Mouse (Mus musculus): ENCODE results near the gene Skida1.
"Not testable (repeated sequence)": the region's sequence is repeated elsewhere in the genome, so short reads cannot be mapped to it uniquely, and the experiment has no call there.

The Skida1 gene

DNA sequence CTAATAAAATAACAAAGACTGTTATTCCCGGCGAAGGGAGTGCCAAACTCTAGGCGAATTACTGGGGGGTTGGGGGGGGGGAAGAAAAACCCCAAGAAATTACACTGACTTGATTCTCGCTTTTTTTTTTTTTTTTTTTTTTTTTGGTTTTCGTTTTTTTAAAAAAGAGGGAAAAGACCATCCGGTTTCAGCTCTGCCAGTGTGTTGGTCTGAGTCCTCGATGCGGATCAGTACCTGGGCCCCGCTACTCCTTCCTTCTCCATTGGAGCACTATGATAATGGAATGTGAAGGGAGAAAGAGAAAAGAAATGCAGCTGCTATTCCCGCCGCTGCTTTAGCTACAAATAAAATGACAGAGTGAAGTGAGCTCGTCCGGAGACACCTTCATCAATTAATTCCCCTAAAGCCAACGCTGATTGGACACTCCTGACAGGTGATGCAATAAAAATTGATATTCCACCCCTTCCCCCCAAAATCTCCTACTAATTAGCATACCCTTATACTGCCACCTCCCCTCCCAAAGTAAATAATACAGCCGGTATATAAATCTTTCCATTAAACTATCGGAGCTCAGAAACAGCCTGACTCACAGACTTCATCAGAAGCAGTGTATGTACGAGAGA is at the start of gene Skida1:
Skida1 (minus strand) TSS at position 599 of the 623 bp plus-strand sequence.
- peak; percentile 43 for DNase-seq (ENCODE audit: low read depth)

DNA sequence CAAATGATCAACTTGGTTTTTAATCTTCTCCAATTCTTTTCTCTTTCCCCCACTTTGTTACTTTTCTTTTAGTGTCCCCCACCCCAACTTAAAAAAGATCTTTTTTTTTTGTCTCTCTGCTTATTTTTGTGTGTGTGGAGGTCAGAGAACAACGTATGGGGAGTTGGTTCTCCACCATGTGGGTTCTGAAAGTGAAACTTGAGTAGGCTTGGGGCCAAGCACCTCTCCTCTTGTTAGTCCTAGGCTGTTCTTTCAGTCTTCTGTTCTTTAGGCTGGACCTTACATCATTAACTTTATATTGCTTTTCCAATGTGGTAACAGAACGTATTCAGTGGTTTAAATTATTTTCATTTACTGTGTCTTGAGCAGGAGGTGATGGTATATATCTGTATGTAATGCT is 47.0 kb upstream of the Skida1 start:
- DNase-seq (ENCODE audit: low read depth): peak; percentile 46

DNA sequence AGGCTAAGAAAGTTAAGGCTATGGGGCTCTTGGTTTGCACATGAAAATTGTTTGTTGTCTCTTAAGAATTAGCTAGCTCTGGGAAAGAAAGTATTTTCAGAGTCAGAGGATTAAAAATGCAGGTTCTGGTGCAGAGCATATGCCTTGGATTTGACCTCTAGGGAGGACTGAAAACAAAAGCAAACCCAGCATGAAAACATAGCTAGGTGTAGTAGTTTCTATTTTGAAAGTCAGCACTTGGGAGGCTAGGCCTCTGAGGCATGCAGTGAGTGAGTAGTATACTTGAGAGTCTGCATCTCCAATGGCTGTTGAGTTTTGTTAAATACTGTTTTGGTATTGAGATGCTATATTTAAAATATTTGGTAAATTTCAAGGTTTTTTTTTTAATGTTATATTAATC is 45.5 kb upstream of the Skida1 start:
- DNase-seq (ENCODE audit: low read depth): peak; percentile 30

DNA sequence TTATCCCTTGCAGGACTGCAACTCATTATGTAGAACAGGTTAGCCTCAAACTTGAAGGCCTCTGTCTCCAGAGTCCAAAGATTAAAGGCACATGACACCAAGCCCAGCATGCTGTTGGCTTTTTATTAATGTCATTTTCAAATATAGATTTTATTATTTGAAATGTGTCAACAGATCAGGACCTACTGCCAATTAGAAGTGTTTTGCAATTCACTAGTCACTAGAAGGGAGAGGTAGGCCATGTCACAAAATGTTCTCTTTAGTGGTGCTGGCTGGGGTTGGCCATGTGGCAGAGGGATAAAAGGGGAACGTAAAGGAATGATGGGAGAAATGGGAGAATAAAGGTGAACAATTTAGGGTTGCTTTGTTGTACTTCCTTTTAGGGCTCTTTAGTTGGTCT is 45.0 kb upstream of the Skida1 start:
- no peak for DNase-seq (ENCODE audit: low read depth)

DNA sequence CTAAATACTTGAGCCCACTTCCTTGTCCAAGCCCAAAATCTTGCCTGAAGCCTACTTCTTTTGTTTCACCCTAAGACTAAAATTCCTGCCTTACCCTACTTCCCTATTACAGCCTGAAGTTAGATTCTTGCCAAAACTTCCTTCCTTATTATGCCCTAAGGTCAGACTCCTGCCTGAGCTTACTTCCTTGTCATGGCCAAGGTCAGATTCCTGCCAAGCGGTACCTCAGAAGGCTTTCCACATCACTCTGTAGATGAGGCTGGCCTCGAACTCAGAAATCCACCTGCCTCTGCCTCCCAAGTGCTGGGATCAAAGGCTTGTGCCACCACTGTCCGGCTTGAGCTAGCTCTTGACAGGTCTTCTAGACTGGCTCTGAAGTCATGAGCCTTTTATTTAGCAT is 38.8 kb upstream of the Skida1 start:
- DNase-seq (ENCODE audit: low read depth): not testable (repeated sequence)

DNA sequence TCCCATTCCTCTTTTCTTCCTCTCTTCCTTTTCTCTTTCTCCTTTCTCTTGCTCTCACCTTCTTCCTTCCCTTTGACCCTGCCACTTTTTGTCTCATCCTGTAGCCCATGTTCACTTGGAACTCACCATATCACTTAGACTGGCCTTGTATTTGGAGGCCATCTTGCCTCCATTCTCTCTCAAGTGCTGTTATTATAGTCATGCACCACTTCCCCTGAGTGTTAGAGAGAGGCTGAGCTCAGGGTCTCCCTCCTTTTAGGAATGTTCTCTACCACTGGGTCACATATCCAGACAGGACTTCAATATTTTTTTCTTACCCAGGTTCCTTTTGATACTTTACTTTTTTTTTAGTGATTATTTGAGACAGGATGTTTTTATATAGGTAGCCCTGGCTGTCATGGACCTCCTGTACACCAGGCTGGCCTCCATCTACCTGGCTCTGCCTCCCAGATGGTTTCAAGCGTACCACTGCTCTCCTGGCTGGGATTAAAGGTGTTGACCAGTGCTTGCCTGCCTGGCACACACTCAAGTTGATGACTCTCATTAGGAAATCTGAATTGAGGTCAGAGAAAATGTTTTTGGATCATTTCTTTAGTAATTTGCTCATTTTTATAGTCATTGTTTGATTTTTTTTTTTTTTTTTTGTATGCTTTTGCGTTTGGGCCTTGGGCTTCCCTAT is 31.5 kb upstream of the Skida1 start:
- no peak for DNase-seq (ENCODE audit: low read depth)

DNA sequence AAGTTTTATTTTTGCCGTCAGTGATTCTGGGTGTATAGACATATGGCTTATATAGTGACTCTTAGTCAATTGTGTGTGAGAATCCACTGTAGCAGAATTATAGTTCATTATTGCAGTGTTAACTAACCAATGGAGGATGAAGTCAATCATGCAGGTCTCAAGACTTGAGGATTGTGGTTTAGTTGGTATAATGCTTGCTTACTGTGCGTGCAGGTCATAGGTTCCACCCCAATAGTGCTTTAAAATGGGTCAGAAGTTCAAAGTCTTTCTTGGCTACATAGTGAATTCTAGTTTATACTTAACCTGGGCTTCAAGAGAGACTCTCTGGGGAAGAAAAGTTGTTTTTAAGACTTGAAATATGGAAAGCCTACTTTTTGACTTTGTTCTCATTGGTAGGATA is 23.1 kb upstream of the Skida1 start:
- no peak for DNase-seq (ENCODE audit: low read depth)

DNA sequence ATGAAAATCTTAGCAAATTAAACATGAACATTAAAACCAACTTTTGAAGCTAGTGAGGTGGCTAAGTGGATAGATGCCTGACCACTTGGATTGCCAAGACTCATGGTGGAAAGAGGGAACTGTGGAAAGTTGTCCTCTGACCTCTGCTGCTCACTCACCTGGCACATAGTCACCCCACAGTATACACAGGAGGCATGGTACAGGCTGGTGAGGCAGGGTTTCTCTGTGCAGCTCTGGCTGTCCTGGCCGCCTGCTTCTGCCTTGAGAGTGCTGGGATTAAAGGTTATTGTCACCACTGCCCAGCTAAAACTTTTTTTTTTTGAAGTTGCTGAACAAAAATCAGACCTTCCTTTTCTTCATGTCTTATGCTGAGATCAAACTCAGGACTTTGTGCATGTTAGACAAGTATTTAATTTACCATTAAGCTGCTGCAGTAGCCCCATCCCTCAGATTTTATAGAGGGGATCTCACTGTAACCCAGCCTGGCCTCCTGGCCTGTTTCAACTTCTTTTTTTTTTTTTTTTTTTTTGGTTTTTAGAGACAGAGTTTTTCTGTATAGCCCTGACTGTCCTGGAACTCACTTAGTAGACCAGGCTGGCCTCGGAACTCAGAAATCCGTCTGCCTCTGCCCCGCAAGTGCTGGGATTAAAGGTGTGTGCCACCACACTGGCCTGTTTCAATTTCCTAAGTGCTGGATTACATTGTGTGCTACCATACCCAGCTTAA is 19.4 kb upstream of the Skida1 start:
- DNase-seq (ENCODE audit: low read depth): no peak

DNA sequence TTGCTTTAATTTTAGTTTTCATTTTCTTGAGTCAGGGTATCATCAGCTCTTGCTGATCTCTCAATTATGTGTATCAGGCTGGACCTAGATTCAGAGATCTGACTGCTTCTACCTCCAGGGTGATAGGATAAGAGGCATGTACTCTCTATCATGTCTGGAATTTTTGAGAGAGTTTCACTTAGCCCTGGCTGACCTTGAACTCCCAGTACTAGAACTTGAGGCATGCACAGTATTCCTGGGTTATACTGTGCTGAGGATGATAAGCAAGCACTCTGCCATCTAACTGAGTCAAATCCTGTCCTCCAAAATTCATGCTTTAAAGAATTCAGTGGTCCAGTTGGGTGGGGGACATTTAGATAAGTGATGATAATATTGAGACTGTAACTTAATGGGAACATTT is 17.6 kb upstream of the Skida1 start:
- no peak for DNase-seq (ENCODE audit: low read depth)

DNA sequence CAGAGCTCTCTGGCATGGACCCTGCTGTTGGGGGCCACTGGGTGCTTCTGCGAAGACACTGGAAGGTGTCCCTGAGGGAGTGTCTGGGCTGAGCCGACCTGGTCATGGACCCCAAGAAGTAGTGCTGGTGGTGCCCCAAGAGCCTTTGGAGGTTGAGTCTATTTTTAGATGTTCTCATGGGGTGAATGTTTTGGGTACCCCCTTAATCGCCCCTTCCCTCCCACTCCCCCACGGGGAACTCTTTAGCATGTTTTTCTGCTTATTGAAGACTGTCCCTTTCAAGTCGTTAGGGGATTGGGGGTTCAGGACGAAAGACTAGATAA is 16.8 kb upstream of the Skida1 start:
- DNase-seq (ENCODE audit: low read depth): no peak

DNA sequence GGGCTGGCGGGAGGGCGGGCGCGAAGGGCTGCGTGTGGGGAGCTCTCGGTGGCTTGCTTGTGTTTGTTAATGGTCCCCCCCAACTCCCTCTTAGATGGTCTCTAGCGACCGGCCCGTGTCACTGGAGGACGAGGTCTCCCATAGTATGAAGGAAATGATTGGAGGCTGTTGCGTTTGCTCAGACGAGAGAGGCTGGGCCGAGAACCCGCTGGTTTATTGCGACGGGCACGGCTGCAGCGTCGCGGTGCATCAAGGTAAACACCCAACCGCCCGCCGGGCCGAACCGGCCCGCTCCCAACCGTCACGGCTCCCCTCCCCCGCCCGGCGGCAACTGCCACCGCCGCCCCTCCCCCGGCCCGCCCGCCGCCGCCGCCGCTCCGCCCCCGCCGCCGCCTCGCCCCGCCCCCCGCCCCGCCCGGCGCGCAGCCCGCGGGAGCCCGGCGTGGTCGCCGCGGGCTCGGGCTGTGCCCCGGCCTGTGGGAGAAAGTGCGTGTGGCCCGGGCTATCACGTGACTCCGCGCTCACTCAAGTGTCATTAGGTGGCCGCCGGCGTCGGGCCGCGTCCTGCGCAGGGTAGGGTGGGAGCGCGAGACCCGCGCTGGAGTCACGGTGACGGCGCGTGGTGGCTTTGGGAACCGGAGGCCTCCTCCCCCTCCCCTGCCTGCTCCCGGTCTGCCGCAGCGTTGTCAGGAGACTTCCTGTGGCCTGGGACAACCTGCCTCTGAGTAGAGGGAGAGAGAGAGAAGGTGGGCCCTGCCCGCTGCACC is 16.3 kb upstream of the Skida1 start:
- DNase-seq (ENCODE audit: low read depth): peak; percentile 82

DNA sequence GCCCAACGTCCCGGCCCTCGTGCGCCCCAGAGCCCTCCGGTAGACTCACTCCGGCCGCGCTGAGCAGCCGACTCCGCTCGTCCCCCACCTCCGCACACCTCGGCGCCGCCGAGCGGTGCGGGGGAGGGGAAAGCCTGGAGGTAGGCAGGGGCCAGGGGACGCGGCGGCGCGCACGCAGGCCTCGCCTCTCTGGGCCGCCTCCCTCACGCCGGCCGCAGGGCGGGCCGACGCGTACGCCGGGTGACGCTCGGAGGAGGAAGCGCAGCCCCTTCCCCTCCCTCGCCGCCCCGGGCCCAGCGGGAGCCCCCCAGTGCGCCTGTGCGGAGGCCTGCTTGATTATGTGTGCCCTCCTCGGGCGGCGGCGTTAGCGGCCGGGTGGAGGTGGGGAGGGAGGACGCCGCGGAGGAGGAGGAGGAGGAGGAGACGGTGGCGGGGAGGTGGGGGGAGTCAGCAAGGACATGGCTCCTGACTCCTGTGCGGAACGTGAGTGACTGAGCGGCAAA is 15.6 kb upstream of the Skida1 start:
- peak; percentile 95 for DNase-seq (ENCODE audit: low read depth)

DNA sequence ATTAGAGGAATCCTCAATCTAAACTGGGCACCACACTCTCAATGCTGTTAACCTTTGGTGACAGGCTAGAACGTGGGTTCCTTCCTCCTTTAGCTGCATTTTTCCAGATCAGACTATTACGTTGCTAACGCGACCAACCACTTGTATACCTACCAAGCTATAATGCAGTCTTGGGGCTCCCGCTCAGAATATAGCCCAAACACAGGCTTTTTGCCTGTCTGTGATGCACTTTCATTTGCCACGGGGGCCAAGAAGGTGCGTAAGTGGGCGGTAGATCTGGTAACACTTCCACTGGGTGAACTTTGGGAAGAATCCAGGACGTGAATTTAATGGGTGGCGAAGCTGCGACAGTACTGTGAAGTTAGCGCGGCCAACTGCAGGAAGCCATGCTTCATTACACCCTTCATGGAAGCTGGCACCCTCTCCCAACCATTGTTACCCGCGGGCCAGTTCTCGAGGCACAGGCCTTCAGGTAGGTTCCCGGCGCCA is 15.0 kb upstream of the Skida1 start:
- peak; percentile 79 for DNase-seq (ENCODE audit: low read depth)

DNA sequence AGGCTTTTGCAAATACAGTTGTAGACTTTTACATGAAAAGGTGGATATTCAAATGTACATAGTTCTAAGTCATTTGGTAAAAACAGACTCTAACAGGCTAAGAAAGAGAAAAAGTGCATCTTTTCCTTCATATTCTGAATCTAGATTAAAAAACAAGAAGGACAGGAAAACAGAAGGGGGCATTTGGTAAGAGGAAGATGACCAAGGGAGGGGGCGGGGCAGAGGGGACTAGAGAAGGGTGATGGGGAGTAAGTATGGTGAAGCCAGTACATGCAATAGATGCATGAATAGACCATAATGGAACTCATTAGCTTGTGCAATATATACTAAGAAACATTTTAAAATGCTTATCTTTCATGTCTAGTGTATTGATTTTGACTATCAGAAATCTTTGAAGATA is 11.5 kb upstream of the Skida1 start:
- DNase-seq (ENCODE audit: low read depth): no peak

DNA sequence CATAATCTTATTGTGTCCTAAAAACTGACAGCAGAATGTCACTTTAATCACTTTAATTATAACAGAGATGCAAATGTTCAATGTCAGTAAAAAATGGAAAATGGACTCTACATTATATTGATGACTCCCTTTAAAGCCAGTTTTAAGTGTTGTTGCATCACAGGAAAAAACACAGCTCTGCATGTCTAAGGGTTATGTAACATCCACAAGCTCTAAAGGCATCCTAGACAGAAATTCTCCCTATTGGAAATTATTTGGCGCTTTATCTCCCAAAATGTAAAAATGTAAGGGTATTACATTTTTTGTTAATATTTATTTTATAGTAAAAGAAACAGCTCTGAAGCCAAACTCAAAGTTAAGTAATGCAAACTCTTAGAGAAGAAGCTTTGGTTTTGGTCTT is 11.0 kb upstream of the Skida1 start:
- no peak for DNase-seq (ENCODE audit: low read depth)

DNA sequence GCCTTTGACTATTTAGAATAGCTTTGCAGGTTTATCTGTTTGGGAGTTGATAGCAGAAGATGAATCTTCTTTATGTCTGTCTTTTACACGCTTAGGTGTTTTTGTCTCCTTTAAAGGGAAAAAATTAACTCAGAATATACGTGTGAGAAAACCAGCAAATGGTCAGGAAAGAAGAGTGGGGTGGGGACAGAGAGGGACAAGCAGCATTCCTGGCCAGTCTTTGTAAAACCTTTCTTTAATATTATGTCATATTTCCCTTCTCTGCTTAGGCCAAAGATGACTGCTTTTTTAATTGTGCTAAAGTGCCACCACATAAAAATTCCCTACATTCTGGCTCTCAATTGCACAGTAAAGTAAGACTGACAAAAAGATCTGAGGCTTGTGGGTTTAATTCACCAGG is 10.2 kb upstream of the Skida1 start:
- no peak for DNase-seq (ENCODE audit: low read depth)

DNA sequence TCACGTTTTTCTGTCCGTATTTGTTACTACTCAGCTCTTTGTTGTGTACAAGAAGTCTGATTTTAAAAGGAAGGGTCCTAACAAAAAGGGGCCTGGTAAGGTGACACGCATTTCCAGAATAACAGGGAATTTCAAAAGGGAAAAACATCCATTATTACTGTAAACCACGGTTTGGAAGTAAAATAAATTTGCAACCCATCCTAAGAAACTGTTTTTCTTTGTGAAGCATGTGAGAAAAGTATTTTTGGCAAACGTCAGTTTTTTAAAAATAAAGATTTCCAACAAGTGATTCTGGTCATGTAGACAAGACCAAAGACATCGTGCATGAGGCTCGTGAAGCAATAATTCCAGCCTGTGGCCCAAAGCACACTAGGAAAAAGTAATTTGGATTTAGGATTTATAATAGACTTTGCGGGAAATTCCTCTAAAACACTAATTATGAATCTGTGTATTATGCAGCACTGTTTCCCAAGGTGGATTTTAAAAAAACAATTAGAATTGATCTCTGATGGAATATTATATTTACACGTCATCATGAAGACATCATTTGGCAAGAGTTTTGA is 9.4 kb upstream of the Skida1 start:
- no peak for DNase-seq (ENCODE audit: low read depth)

DNA sequence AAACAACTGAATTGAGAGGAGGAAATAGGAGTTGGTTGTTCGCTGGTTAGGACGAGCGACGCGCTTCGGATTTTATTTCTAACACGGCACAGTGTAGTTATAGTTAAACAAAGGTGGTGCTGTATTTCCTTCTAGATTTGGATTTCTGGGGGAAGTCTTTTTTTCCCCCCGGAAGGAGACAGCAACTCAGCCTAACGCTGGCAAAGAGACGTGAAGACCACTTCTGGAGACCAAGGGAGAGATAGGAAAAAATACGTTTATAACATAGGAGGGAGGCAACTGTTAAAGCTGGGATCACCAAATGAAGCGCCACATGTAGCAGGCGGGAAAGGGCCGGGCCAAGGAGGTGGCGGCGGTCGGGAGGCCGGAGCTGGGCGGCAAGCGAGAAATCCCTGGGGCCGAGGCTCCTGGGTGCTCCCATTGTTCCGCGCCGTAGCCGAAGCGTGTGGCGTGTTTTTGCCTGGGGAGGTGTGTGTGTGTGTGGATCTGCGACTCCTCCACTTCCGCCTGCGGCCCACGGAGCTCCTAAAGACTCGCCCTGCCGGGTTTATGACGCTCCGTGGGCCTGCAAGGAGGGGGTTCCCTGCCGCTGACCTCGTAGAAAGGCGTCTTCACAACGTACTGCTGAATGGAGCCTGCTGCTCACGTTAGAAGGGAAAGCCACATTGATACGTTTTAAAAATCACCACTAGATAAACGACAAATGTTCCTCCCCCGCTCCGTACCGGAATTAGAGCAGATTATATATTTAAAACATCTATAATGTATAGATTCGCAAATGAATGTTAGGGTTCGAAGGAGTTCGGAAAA is 8.7 kb upstream of the Skida1 start:
- DNase-seq (ENCODE audit: low read depth): peak; percentile 81

DNA sequence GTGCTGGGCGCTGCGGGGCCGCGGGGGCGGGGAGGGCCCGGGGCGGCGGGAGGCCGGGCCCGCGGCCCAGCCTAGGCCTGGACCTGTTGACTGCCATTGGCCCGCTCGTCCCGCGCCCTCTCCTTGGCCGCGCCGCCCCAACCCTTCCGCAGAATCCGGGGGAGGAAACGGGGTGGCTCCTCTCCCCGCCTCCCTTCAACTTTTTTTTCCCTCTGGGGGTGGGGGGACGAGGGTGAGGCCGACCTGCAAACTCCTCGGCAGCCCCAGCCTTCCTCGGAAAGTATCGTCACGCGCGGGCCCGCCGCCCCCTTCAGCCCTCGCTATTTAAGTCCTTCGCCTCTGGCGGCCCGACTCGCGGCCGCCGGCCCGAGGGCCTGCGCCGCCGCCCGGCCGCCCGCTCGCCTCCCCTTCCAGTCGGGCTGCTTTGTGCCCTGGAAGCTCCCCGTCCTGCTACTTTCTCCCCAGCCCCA is 8.0 kb upstream of the Skida1 start:
- DNase-seq (ENCODE audit: low read depth): peak; percentile 95

DNA sequence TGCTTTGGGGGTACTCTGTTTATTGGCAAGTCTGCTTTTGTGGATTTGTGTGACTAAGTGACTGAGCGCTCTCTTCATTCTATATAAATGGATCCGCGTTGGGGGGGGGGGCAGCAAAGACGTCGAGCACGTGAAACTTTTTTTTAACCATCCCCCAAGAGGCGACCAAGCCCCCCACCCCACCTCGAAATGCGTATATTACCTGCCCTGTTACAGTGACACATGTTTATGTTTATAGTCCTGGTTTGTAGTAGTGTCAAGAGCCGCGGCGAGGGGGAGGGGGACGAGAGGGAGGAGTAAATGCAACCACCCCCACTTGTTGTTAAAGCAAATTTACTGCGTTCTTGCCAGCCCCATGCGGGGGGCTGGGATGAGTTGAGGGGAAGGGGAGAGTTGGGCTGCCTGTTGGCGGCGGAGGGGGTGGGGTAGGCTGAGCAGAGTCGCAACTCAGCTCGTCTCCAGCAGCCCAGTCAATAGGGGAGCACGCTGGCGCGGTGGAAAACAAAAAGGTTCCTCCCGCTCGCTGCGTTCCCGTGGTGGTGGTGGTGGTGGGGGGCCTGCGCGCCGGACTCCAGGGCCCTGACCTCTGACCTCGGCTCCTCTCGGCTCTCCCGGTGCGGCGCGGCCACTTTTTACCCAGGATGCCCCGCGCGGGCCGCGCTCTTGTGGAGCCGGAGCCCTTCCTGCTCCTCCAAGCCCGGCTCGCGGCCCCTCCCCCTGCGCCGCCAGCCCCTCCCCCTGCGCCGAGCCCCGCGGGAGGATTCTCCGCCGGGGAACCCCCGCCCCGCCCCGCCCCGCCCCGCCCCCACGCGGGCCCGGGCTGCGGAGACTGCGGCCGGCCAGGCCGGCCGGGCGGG is 7.3 kb upstream of the Skida1 start:
- peak; percentile 94 for DNase-seq (ENCODE audit: low read depth)

Data from induced T-regulatory cell, adult 2 months (primary cell).